Mouse (Mus musculus): ENCODE data around the gene Usp24.

GRCm38 (mm10) chr4:106389908-106390307, 73.9 kb downstream of the Usp24 start:
- TF ChIP-seq CTCF (IDR thresholded peaks at IDR 0.05): no peak
- no peak for TF ChIP-seq POLR2A (IDR thresholded peaks at IDR 0.05; ENCODE audit: insufficient read depth, low read depth, low read length)

Data from heart, adult 2 months (tissue).